ENCODE assay signal across 13 mouse cellular contexts in genomic region chr13:51980344-51980743, GRCm38 (mm10).
"Had no signal": no experiment of that assay in that cellular context is flagged by ENCODE, and none has a peak within 500 bp of the region (broad histone marks: within the 10 kb centered on the region; RNA-seq: fewer than 3 reads in every experiment).

No protein-coding gene starts in this region.

- H3K9ac ChIP-seq: limb, embryonic 15.5 days; neural tube, embryonic 12.5 days had no signal

- H3K4me3 ChIP-seq: left cerebral cortex, adult 2 months; limb, embryonic 15.5 days; midbrain, embryonic 10.5 days; neural tube, embryonic 12.5 days had no signal

- ATAC-seq: inflammation-experienced regulatory T-cells, adult 6 months; lung, postnatal 0 days had no signal

- H3K9me3 ChIP-seq: limb, embryonic 15.5 days had no signal

- H3K4me2 ChIP-seq: limb, embryonic 15.5 days; neural tube, embryonic 12.5 days had no signal

- H3K27ac ChIP-seq: left cerebral cortex, adult 2 months; limb, embryonic 15.5 days; midbrain, embryonic 10.5 days; neural tube, embryonic 12.5 days; stomach, postnatal 0 days had no signal

- H3K27me3 ChIP-seq: limb, embryonic 15.5 days had no signal

- H3K36me3 ChIP-seq: limb, embryonic 15.5 days; midbrain, embryonic 10.5 days; neural tube, embryonic 12.5 days had no signal

- DNase-seq: kidney, adult 8-10 months; kidney, postnatal 25 days; lung, adult 2 months; lung, postnatal 36 days; midbrain, embryonic 14.5 days; thymus, postnatal 14 days had no signal
